Mouse (Mus musculus) stomach, embryonic 16.5 days (tissue): ENCODE data around the gene Ccdc155. TPM values are rescaled to one million over a fixed set of nuclear protein-coding genes. Genes with fewer than 3 reads are reported as not detected.
A peak's percentile ranks its signal among the peaks of the same experiment; 100 is the strongest.

ENCODE experiments used
- ATAC-seq: fragments of 200-750 bp; cut with Nextera tagmentation; 2 replicates; pipeline ENCODE4 v1.8.0; 2017; ENCODE audit warnings: moderate number of reproducible peaks, moderate TSS enrichment; ENCODE audit not compliant: insufficient read depth, low FRiP score
- H3K27ac ChIP-seq: fragments of 300-500 bp; sonication (generic); 2 replicates; pipeline ENCODE4 v1.5.1; 2014; ENCODE audit warnings: low read length
- H3K27me3 ChIP-seq: fragments of 300-500 bp; sonication (generic); 2 replicates; pipeline ENCODE4 v1.6.1; 2014; ENCODE audit warnings: low read length, control low read depth, mixed read lengths; ENCODE audit not compliant: control insufficient read depth, insufficient read depth
- H3K36me3 ChIP-seq: fragments of 300-500 bp; sonication (generic); 2 replicates; pipeline ENCODE4 v1.6.1; 2014; ENCODE audit warnings: low read length; ENCODE audit not compliant: control insufficient read depth, insufficient read depth
- H3K4me1 ChIP-seq: fragments of 300-500 bp; sonication (generic); 2 replicates; pipeline ENCODE4 v1.6.1; 2014; ENCODE audit warnings: low read length, control low read depth, mixed read lengths; ENCODE audit not compliant: control insufficient read depth, insufficient read depth
- H3K4me2 ChIP-seq: fragments of 300-500 bp; sonication (generic); 2 replicates; pipeline ENCODE4 v1.6.1; 2014; ENCODE audit warnings: low read depth, low read length, mixed read lengths
- H3K4me3 ChIP-seq: fragments of 300-500 bp; sonication (generic); replicated peaks from 2 replicates; pipeline ENCODE4 v1.5.1; 2014; ENCODE audit warnings: mild to moderate bottlenecking, low read length
- H3K9ac ChIP-seq: fragments of 300-500 bp; sonication (generic); 2 replicates; pipeline ENCODE4 v1.6.1; 2014; ENCODE audit warnings: low read length
- H3K9me3 ChIP-seq: fragments of 300-500 bp; sonication (generic); replicated peaks from 2 replicates; pipeline ENCODE4 v1.6.1; 2016; ENCODE audit warnings: low read length, control low read depth; ENCODE audit not compliant: control insufficient read depth
- WGBS: fragments of 180-500 bp; shearing (Covaris S2); extraction: QIAGEN DNeasy Blood & Tissue Kit; methylation state at CpG from one replicate; pipeline ENCODE4 v1.1.7; 2014; 5-methylcytosine and 5-hydroxymethylcytosine counted together
- polyA plus RNA-seq: library from polyadenylated mRNA; unstranded; fragments of >200 nt; fragmentation: Nextera tagmentation; extraction: Ambion mirVana; gene quantifications from 2 replicates; pipeline ENCODE4 v1.2.1, GENCODE M21; 2015

Gene Ccdc155
- polyA plus RNA-seq, 1 experiment from 2014 or later: 1.5 TPM

DNA sequence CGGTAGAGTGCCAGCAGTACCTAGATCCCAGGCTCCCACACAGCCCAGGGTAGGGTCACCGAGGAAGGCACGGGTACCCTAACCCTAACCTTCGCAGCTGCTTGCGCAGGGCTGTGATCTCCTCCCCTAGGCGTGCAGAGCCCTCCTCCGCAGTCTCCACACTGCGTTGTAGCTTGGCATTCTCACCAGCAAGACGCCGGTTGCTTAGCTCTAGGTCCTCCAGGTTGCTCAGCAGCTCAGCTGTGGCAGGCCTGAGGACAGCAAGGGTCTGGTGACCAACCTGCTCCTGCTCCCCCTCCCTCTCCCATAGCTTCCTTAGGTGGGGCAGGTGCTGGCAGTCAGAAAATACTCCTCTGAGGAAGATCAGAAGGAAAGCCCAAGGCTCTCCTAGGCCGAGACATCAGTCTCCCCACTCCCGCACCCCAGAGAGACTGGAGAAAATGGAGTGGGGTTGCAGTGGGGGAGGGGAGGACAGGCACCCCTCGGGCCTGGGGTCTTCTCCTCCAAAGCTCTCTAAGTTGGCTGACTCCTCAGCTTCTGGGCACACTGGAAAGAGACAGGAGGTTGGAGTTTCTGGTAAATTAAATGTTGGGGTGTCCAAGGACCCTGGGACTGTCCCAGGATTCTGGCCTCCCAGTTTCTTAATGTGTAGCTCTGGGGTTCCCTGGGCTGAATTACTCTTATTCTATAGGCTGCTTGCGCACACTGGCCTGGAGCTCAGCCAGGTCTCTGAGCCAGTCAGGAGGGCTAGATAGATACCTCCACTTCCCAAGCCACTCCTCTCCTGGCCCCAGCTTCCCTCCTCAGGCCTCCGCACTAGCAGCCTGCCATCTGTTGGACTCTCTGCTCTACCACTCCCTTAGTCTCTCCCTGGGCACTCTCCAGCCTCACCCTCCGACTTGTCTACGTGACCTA lies 10.6 kb downstream of the Ccdc155 start:
- Histone ChIP-seq H3K4me2 (no peak overlapping the region), H3K27me3 (peaks cover 6% of the 10 kb centered on the region; the same call in 1 of the 2 replicates), H3K9me3 (no peaks in the 10 kb centered on the region), H3K9ac (no peak overlapping the region), H3K27ac (no peak overlapping the region), H3K36me3 (no peaks in the 10 kb centered on the region), H3K4me1 (no peaks in the 10 kb centered on the region; the same call in 1 of the 2 replicates), H3K4me3 (no peak overlapping the region)
- no peak; the same call in 1 of the 2 replicates for ATAC-seq
- 74% methylated on average over 17 of the region's 17 CpGs for WGBS

GRCm38 (mm10) chr7:45193406-45193805 lies 11.3 kb downstream of the Ccdc155 start:
- ATAC-seq: no peak
- no peak overlapping the region for H3K9ac ChIP-seq
- no peaks in the 10 kb centered on the region for H3K36me3 ChIP-seq
- peaks cover 9% of the 10 kb centered on the region; the same call in 1 of the 2 replicates for H3K27me3 ChIP-seq
- H3K4me1 ChIP-seq: no peaks in the 10 kb centered on the region; the same call in 1 of the 2 replicates
- H3K4me3 ChIP-seq: no peak overlapping the region
- WGBS: 65% methylated on average over 5 of the region's 5 CpGs
- H3K9me3 ChIP-seq: no peaks in the 10 kb centered on the region
- no peak overlapping the region for H3K27ac ChIP-seq
- no peak overlapping the region for H3K4me2 ChIP-seq

- H3K27ac ChIP-seq: no peak overlapping the region
- H3K36me3 ChIP-seq: no peaks in the 10 kb centered on the region
- no peak overlapping the region for H3K4me2 ChIP-seq
- H3K27me3 ChIP-seq: peaks cover 9% of the 10 kb centered on the region; the same call in 1 of the 2 replicates
- 91% methylated on average over 7 of the region's 7 CpGs for WGBS
- H3K4me1 ChIP-seq: no peaks in the 10 kb centered on the region; the same call in 1 of the 2 replicates
- H3K9me3 ChIP-seq: no peaks in the 10 kb centered on the region
- no peak overlapping the region for H3K4me3 ChIP-seq
- ATAC-seq: no peak
- H3K9ac ChIP-seq: no peak overlapping the region
Measured at GRCm38 (mm10) chr7:45192585-45193310, 11.9 kb downstream of the Ccdc155 start.

GRCm38 (mm10) chr7:45191803-45192363 lies 12.8 kb downstream of the Ccdc155 start:
- Histone ChIP-seq H3K27ac (no peak overlapping the region), H3K36me3 (no peaks in the 10 kb centered on the region), H3K9ac (peak overlapping the region; percentile 27; the same call in 1 of the 2 replicates), H3K4me2 (no peak overlapping the region), H3K27me3 (peaks cover 9% of the 10 kb centered on the region; the same call in 1 of the 2 replicates), H3K9me3 (no peaks in the 10 kb centered on the region), H3K4me3 (no peak overlapping the region), H3K4me1 (no peaks in the 10 kb centered on the region; the same call in 1 of the 2 replicates)
- 10% methylated on average over 8 of the region's 8 CpGs for WGBS
- ATAC-seq: peak; percentile 34; the same call in 1 of the 2 replicates

- Histone ChIP-seq H3K36me3 (no peaks in the 10 kb centered on the region), H3K4me3 (no peak overlapping the region), H3K9me3 (no peaks in the 10 kb centered on the region), H3K4me2 (no peak overlapping the region), H3K9ac (no peak overlapping the region), H3K27me3 (peaks cover 15% of the 10 kb centered on the region; the same call in 1 of the 2 replicates), H3K4me1 (no peaks in the 10 kb centered on the region; the same call in 1 of the 2 replicates), H3K27ac (no peak overlapping the region)
- no peak for ATAC-seq
- WGBS: 53% methylated on average over 2 of the region's 2 CpGs
Measured at GRCm38 (mm10) chr7:45191161-45191560, 13.5 kb downstream of the Ccdc155 start.

- ATAC-seq: no peak
- WGBS: 88% methylated on average over 6 of the region's 6 CpGs
- Histone ChIP-seq H3K36me3 (no peaks in the 10 kb centered on the region), H3K9ac (no peak overlapping the region), H3K27me3 (0 out of 2 replicates have a peak, but pooled peaks cover 19% of the 10 kb centered on the region), H3K4me3 (no peak overlapping the region), H3K4me2 (no peak overlapping the region), H3K9me3 (no peaks in the 10 kb centered on the region), H3K4me1 (no peaks in the 10 kb centered on the region; the same call in 1 of the 2 replicates), H3K27ac (no peak overlapping the region)
Measured at GRCm38 (mm10) chr7:45190186-45190585, 14.5 kb downstream of the Ccdc155 start.

DNA sequence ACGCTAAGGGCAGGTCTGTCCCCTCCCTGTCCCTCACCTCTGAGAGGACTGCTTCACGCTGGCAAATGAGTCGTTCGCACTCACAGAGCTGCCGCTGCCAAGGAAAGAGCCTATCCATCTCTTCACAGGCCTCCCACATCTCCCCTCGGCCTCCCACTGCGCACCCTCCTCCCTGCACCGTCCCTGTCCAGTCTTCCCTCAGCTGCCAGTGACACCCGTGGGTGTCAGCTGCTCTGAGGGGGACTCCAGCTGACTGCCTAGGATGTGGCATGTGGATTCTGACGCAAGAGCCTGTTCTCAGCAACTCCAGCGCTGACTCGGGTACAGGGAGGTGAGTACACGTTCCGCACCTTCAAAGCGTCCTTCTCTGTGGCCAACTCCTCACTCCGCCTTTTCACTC lies 15.1 kb downstream of the Ccdc155 start:
- H3K4me2 ChIP-seq: no peak overlapping the region
- peaks cover 24% of the 10 kb centered on the region; the same call in 1 of the 2 replicates for H3K27me3 ChIP-seq

DNA sequence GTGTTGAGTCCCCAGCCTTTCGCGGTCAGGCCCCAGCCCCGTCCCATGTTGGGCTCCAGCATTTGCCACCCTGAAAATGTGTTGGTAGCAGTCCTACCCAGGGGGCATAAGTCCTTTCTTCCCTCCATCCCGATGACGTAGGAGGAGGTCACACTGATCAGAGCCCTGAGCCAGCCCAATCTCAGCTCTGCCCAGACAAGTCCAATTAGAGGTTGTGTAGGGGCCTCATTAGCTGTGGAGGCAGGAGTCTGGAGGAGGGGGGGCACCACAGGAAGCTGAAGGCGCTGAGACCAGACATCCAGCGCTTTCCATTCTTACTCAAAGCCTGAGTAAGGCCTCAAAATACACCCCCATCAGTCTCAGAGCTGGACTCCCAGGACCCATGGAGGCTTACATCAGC lies 18.8 kb downstream of the Ccdc155 start:
- H3K27me3 ChIP-seq: peaks cover 53% of the 10 kb centered on the region
- H3K4me3 ChIP-seq: no peak overlapping the region
- 64% methylated on average over 7 of the region's 7 CpGs for WGBS
- no peaks in the 10 kb centered on the region for H3K4me1 ChIP-seq
- H3K9ac ChIP-seq: no peak overlapping the region
- H3K9me3 ChIP-seq: no peaks in the 10 kb centered on the region
- no peak for ATAC-seq
- H3K36me3 ChIP-seq: no peaks in the 10 kb centered on the region
- H3K4me2 ChIP-seq: no peak overlapping the region
- no peak overlapping the region for H3K27ac ChIP-seq

More for the DNA sequence above, 15.1 kb downstream of the Ccdc155 start:
- Histone ChIP-seq H3K9me3 (no peaks in the 10 kb centered on the region), H3K9ac (no peak overlapping the region), H3K36me3 (no peaks in the 10 kb centered on the region), H3K4me1 (no peaks in the 10 kb centered on the region; the same call in 1 of the 2 replicates), H3K27ac (no peak overlapping the region), H3K4me3 (no peak overlapping the region)
- no peak for ATAC-seq
- WGBS: 58% methylated on average over 16 of the region's 16 CpGs
